Mouse (Mus musculus) neural tube, embryonic 14.5 days (tissue): ENCODE data around the gene Gal3st2c. TPM values are rescaled to one million over a fixed set of nuclear protein-coding genes. Genes with fewer than 3 reads are reported as not detected.
"Not testable (repeated sequence)": the region's sequence is repeated elsewhere in the genome, so short reads cannot be mapped to it uniquely, and the experiment has no call there.

ENCODE experiments used
- ATAC-seq: fragments of 200-750 bp; cut with Nextera tagmentation; 2 replicates; pipeline ENCODE4 v1.8.0; 2017; ENCODE audit warnings: low read depth, mild to moderate bottlenecking, moderate TSS enrichment, moderate library complexity
- H3K27ac ChIP-seq: fragments of 300-500 bp; sonication (generic); 2 replicates; pipeline ENCODE4 v1.5.1; 2014; ENCODE audit warnings: low read depth, mild to moderate bottlenecking, control low read depth, low read length, moderate library complexity, mixed read lengths
- H3K27me3 ChIP-seq: fragments of 300-500 bp; sonication (generic); 2 replicates; pipeline ENCODE4 v1.6.1; 2014; ENCODE audit warnings: low read length; ENCODE audit not compliant: control insufficient read depth, insufficient read depth
- H3K36me3 ChIP-seq: fragments of 300-500 bp; sonication (generic); 2 replicates; pipeline ENCODE4 v1.6.1; 2014; ENCODE audit warnings: low read length, mixed read lengths; ENCODE audit not compliant: control insufficient read depth, insufficient read depth
- H3K4me1 ChIP-seq: fragments of 300-500 bp; sonication (generic); 2 replicates; pipeline ENCODE4 v1.6.1; 2014; ENCODE audit warnings: low read length; ENCODE audit not compliant: control insufficient read depth, insufficient read depth
- H3K4me2 ChIP-seq: fragments of 300-500 bp; sonication (generic); 2 replicates; pipeline ENCODE4 v1.6.1; 2014; ENCODE audit warnings: mild to moderate bottlenecking, low read depth, low read length, control low read depth
- H3K4me3 ChIP-seq: fragments of 300-500 bp; sonication (generic); 2 replicates; pipeline ENCODE4 v1.5.1; 2014; ENCODE audit warnings: low read depth, low read length, control low read depth, mixed read lengths
- H3K9ac ChIP-seq: fragments of 300-500 bp; sonication (generic); replicated peaks from 2 replicates; pipeline ENCODE4 v1.6.1; 2014; ENCODE audit warnings: low read depth, mild to moderate bottlenecking, control low read depth, low read length, mixed read lengths
- H3K9me3 ChIP-seq: fragments of 300-500 bp; sonication (generic); 2 replicates; pipeline ENCODE4 v1.6.1; 2016; ENCODE audit warnings: low read length; ENCODE audit not compliant: control insufficient read depth
- WGBS: fragments of 180-500 bp; shearing (Covaris S2); extraction: QIAGEN DNeasy Blood & Tissue Kit; methylation state at CpG from one replicate; pipeline ENCODE4 v1.1.7; 2014; 5-methylcytosine and 5-hydroxymethylcytosine counted together
- polyA plus RNA-seq: library from polyadenylated mRNA; unstranded; fragments of >200 nt; fragmentation: Nextera tagmentation; extraction: Ambion mirVana; gene quantifications from 2 replicates; pipeline ENCODE4 v1.2.1, GENCODE M21; 2014

The Gal3st2c gene
- polyA plus RNA-seq, 1 experiment from 2014 or later: not detected

DNA sequence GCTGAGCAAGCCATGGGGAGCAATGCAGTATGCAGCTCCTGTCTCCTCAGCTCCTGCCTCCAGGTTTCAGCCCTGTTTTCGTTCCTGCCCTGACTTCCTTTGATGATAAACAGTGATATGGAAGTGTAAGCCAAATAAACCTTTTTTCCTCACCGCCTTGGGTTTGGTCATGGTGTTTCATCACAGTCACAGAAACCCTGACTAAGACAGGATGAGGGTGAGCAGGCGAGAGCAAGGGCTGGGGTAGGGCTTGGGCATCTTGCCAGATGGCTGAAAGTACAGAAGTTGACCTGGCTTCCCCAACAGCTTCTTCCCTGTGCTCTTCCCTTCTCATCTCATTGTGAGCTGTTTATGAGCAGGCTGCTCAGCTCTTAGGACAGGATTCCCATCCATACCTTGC, 65.7 kb downstream of the Gal3st2c start:
- WGBS: 82% methylated on average over 3 of the region's 3 CpGs
- no peak overlapping the region for H3K4me2 ChIP-seq
- no peaks in the 10 kb centered on the region for H3K4me1 ChIP-seq
- H3K9me3 ChIP-seq: no peaks in the 10 kb centered on the region
- no peak overlapping the region for H3K4me3 ChIP-seq
- no peak for ATAC-seq
- no peaks in the 10 kb centered on the region for H3K27me3 ChIP-seq
- H3K27ac ChIP-seq: no peak overlapping the region
- no peak overlapping the region for H3K9ac ChIP-seq
- H3K36me3 ChIP-seq: no peaks in the 10 kb centered on the region

DNA sequence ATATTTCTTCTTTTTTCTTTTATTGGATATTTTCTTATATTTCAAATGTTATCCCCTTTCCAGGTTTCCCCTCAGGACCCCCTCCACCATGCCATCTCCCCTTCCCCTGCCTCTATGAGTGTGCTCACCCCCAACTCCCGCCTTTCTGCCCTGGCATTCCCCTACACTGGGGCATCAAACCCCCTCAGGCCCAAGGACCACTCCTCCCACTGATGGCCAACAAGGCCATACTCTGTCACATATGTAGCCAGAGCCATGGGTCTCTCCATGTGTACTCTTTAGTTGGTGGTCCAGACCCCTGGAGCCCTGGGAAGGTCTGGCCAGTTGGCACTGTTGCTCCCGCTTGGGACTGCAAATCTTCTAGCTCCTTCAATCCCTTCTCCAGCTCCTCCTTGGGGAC, 67.1 kb downstream of the Gal3st2c start:
- 97% methylated on average over 2 of the region's 2 CpGs for WGBS
- H3K27me3 ChIP-seq: no peaks in the 10 kb centered on the region
- H3K4me1 ChIP-seq: no peaks in the 10 kb centered on the region
- ATAC-seq: no peak
- no peaks in the 10 kb centered on the region for H3K36me3 ChIP-seq
- no peak overlapping the region for H3K9ac ChIP-seq
- no peak overlapping the region for H3K4me2 ChIP-seq
- no peaks in the 10 kb centered on the region for H3K9me3 ChIP-seq
- no peak overlapping the region for H3K27ac ChIP-seq
- no peak overlapping the region for H3K4me3 ChIP-seq

GRCm38 (mm10) chr1:94058281-94058680, 68.0 kb downstream of the Gal3st2c start:
- H3K4me2 ChIP-seq, ATAC-seq, H3K36me3 ChIP-seq, H3K4me1 ChIP-seq, H3K27me3 ChIP-seq, H3K4me3 ChIP-seq, H3K9ac ChIP-seq, H3K9me3 ChIP-seq, H3K27ac ChIP-seq: not testable (repeated sequence)
- WGBS: 74% methylated on average over 1 of the region's 1 CpGs

Other genes with a start within 250 kb of the Gal3st2c start
- 85.9 and 90.4 TPM in 2 replicates for gene Atg4b, start 239.0 kb upstream of the Gal3st2c start, polyA plus RNA-seq
- gene Thap4, start 235.6 kb upstream of the Gal3st2c start, polyA plus RNA-seq: 41.9 and 43.0 TPM in 2 replicates
- 152 and 153 TPM in 2 replicates for gene Dtymk, start 188.6 kb upstream of the Gal3st2c start, polyA plus RNA-seq
- gene Ing5, start 186.5 kb upstream of the Gal3st2c start, polyA plus RNA-seq: 9.4 and 10.2 TPM in 2 replicates
- 12.3 and 14.7 TPM in 2 replicates for gene D2hgdh, start 165.6 kb upstream of the Gal3st2c start, polyA plus RNA-seq
- not detected in 2 replicates for gene Gal3st2, start 129.2 kb upstream of the Gal3st2c start, polyA plus RNA-seq
- not detected in 2 replicates for gene Gal3st2b, start 72.2 kb upstream of the Gal3st2c start, polyA plus RNA-seq
- gene Neu4, start 29.9 kb downstream of the Gal3st2c start, polyA plus RNA-seq: not detected in 2 replicates
- not detected in 2 replicates for gene Pdcd1, start 62.0 kb downstream of the Gal3st2c start, polyA plus RNA-seq